Mouse (Mus musculus): Measurements from ENCODE around the gene Bbs1.

- TF ChIP-seq CTCF (IDR thresholded peaks at IDR 0.05; ENCODE audit: borderline replicate concordance, insufficient read depth, low read length) (no peak), POLR2A (IDR thresholded peaks at IDR 0.05; ENCODE audit: low read depth, low read length) (peak; percentile 64)
These were observed 27.8 kb downstream of the Bbs1 start, which contains the start of gene Zdhhc24 for GRCm38 (mm10) chr19:4878405-4879323.
